Comparison of ENCODE assay signal across 15 mouse cellular contexts in the genomic region with DNA sequence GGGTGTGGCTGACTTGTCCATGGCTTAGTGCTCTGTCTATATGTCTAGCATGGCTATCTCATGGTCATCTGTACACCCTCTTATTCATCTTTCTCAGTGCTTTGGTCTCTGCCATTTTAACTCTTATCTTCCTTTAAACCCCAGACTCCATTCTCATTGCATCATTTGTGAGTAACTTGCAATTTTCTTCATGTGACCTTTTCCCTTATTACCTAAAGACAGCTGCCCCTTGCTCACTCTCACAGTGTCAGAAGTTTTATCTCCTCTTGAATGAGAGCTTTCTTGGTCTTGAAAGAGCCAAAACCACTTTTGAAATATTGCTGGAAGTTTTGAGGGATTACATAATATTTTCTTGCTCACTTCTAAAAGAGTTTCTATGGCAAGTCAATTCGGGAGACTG.
"Had no signal": no experiment of that assay in that cellular context is flagged by ENCODE, and none has a peak within 500 bp of the region (broad histone marks: within the 10 kb centered on the region; RNA-seq: fewer than 3 reads in every experiment).

No protein-coding gene starts in this region.

- H3K27ac ChIP-seq: neural tube, embryonic 15.5 days; stomach, embryonic 15.5 days; stomach, postnatal 0 days had no signal

- H3K36me3 ChIP-seq: neural tube, embryonic 15.5 days; stomach, embryonic 15.5 days had no signal

- H3K4me2 ChIP-seq: neural tube, embryonic 15.5 days; stomach, embryonic 15.5 days had no signal

- H3K4me1 ChIP-seq: neural tube, embryonic 15.5 days; stomach, embryonic 15.5 days had no signal

- H3K4me3 ChIP-seq: neural tube, embryonic 15.5 days; stomach, embryonic 15.5 days had no signal

- H3K27me3 ChIP-seq: neural tube, embryonic 15.5 days; stomach, embryonic 15.5 days had no signal

- DNase-seq: retina, postnatal 1 day; right cerebral cortex, adult 18-20 months; right cerebral cortex, postnatal 14 days; right cerebral cortex, postnatal 25 days; right cerebral cortex, postnatal 4 days; spleen, adult 18-20 months; thymus, adult 18-20 months; thymus, adult 2 months; thymus, postnatal 14 days; thymus, postnatal 25 days; thymus, postnatal 36 days; thymus, postnatal 4 days had no signal

- H3K9me3 ChIP-seq: neural tube, embryonic 15.5 days; stomach, embryonic 15.5 days had no signal
